Mouse (Mus musculus) hindbrain, embryonic 12.5 days (tissue): Measurements from ENCODE around the gene BC107364. TPM values are rescaled to one million over a fixed set of nuclear protein-coding genes. Genes with fewer than 3 reads are reported as not detected.
"Not testable (repeated sequence)": the region's sequence is repeated elsewhere in the genome, so short reads cannot be mapped to it uniquely, and the experiment has no call there.

ENCODE experiments used
- ATAC-seq: fragments of 200-750 bp; cut with Nextera tagmentation; 2 replicates; pipeline ENCODE4 v1.8.0; 2017; ENCODE audit warnings: moderate TSS enrichment; ENCODE audit not compliant: low FRiP score
- H3K27ac ChIP-seq: fragments of 300-500 bp; sonication (generic); 2 replicates; pipeline ENCODE4 v1.5.1; 2016; ENCODE audit warnings: mild to moderate bottlenecking
- H3K27me3 ChIP-seq: fragments of 300-500 bp; sonication (generic); 2 replicates; pipeline ENCODE4 v1.6.1; 2016; ENCODE audit warnings: mild to moderate bottlenecking
- H3K36me3 ChIP-seq: fragments of 300-500 bp; sonication (generic); 2 replicates; pipeline ENCODE4 v1.6.1; 2016; ENCODE audit warnings: mild to moderate bottlenecking
- H3K4me1 ChIP-seq: fragments of 300-500 bp; sonication (generic); 2 replicates; pipeline ENCODE4 v1.6.1; 2016
- H3K4me2 ChIP-seq: fragments of 300-500 bp; sonication (generic); replicated peaks from 2 replicates; pipeline ENCODE4 v1.6.1; 2016; ENCODE audit warnings: mild to moderate bottlenecking
- H3K4me3 ChIP-seq: fragments of 300-500 bp; sonication (generic); 2 replicates; pipeline ENCODE4 v1.5.1; 2016; ENCODE audit warnings: mild to moderate bottlenecking
- H3K9ac ChIP-seq: fragments of 300-500 bp; sonication (generic); 2 replicates; pipeline ENCODE4 v1.6.1; 2016; ENCODE audit warnings: mild to moderate bottlenecking, moderate library complexity
- H3K9me3 ChIP-seq: fragments of 300-500 bp; sonication (generic); replicated peaks from 2 replicates; pipeline ENCODE4 v1.6.1; 2016; ENCODE audit warnings: mild to moderate bottlenecking
- WGBS: fragments of 180-500 bp; shearing (Covaris S2); methylation state at CpG from one replicate; pipeline ENCODE4 v1.1.7; 2016; 5-methylcytosine and 5-hydroxymethylcytosine counted together
- polyA plus RNA-seq: library from polyadenylated mRNA; unstranded; fragments of >200 nt; fragmentation: Nextera tagmentation; extraction: Ambion mirVana; gene quantifications from 2 replicates; pipeline ENCODE4 v1.2.1, GENCODE M21; 2016

The BC107364 gene
- polyA plus RNA-seq, 1 experiment from 2014 or later: not detected

DNA sequence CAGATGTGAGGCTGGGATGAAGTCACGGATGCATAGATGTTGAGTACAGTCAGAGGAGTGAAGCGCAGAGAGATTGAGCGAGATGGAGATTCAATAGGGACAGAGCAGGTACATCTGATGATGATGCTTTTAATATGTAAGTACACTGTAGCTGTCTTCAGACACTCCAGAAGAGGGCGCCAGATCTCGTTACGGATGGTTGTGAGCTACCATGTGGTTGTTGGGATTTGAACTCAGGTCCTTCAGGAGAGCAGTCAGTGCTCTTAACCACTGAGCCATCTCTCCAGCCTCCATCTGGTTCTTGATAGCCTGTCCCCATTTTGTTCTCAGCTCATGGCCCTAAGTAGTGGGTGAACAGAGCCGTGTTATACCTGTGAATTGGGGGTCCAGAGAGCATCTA is 30.9 kb upstream of the BC107364 start:
- not testable (repeated sequence) for H3K4me3 ChIP-seq, H3K4me1 ChIP-seq, H3K27ac ChIP-seq, H3K9ac ChIP-seq, ATAC-seq, H3K36me3 ChIP-seq, H3K9me3 ChIP-seq, H3K4me2 ChIP-seq
- 52% methylated on average over 7 of the region's 7 CpGs for WGBS
- peaks cover 44% of the 10 kb centered on the region for H3K27me3 ChIP-seq

DNA sequence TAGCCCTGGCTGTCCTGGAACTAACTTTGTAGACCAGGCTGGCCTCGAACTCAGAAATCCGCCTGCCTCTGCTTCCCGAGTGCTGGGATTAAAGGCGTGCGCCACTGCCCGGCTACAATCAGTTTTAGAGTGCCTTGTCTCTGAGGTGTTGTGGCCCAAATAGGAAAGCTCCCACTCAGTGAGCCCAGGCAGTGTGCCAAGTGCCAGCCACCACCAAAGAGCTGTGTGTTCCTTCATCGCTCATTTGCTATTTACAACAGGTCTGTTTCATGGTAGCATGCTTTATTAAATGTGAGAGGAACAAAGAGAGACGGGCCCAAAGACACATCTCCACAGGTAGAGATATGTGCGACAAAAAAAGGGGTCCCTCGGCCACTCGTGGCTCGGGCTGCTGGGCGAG is 30.3 kb upstream of the BC107364 start:
- no peak overlapping the region for H3K27ac ChIP-seq
- no peaks in the 10 kb centered on the region for H3K9me3 ChIP-seq
- no peaks in the 10 kb centered on the region for H3K36me3 ChIP-seq
- no peak overlapping the region for H3K4me2 ChIP-seq
- peaks cover 50% of the 10 kb centered on the region for H3K27me3 ChIP-seq
- H3K4me1 ChIP-seq: 0 out of 2 replicates have a peak, but pooled peaks cover 3% of the 10 kb centered on the region
- no peak overlapping the region for H3K9ac ChIP-seq
- 86% methylated on average over 13 of the region's 13 CpGs for WGBS
- ATAC-seq: no peak
- no peak overlapping the region for H3K4me3 ChIP-seq

DNA sequence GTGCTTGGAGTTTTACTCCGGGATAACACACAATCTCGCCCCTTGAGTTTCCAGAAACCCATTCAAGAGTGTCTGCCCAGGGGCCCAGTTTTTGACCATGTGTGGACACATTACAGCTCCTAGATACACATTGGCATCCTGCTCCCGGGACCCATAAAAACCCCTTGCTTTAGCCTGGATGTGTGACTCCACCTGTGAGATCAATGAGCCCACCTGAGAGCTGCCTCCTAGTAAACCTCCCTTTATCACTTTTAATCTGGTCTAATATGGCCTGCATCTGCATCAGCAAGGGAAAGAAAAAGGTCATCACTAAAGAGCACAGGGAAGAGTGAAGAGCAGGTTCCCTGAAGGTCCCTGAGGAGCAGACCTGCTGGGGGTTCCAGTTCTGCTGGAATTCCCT is 29.8 kb upstream of the BC107364 start:
- H3K9ac ChIP-seq: no peak overlapping the region
- H3K9me3 ChIP-seq: no peaks in the 10 kb centered on the region
- peaks cover 55% of the 10 kb centered on the region for H3K27me3 ChIP-seq
- H3K4me1 ChIP-seq: no peaks in the 10 kb centered on the region
- no peak overlapping the region for H3K4me3 ChIP-seq
- no peak for ATAC-seq
- 84% methylated on average over 3 of the region's 3 CpGs for WGBS
- no peak overlapping the region for H3K4me2 ChIP-seq
- H3K36me3 ChIP-seq: no peaks in the 10 kb centered on the region
- H3K27ac ChIP-seq: no peak overlapping the region

DNA sequence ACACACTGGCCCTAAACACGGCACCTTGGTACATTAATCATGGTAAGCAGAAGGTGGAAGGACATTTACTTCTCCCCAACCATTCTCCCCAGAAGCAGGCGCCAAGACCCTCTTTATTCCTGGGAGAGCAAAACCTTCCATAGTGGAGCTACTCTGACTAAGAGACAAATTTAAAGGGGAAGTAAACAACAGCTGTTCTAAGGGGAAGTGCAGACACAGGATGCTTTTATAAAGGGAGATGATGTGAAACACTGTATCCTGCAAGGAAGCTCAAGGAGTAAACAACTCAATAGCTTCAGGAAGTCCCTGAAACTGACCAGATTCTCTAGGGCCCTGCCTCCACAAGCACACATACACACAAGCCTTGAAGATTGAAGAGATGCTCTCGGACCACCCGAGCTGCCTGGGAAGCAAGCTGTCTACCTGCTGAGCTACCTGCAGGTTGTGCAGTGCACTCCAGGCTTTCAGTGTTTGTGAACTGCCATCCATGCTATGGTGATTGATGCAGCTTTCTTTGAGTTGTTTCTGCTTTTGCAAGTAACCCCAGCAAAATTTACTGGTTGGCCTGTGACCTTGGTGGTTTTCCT is 28.7 kb upstream of the BC107364 start:
- Histone ChIP-seq H3K9me3 (no peaks in the 10 kb centered on the region), H3K27ac (no peak overlapping the region), H3K4me2 (no peak overlapping the region), H3K9ac (no peak overlapping the region), H3K4me1 (no peaks in the 10 kb centered on the region), H3K36me3 (no peaks in the 10 kb centered on the region), H3K27me3 (peaks cover 64% of the 10 kb centered on the region), H3K4me3 (no peak overlapping the region)
- no peak for ATAC-seq
- WGBS: 82% methylated on average over 4 of the region's 4 CpGs

DNA sequence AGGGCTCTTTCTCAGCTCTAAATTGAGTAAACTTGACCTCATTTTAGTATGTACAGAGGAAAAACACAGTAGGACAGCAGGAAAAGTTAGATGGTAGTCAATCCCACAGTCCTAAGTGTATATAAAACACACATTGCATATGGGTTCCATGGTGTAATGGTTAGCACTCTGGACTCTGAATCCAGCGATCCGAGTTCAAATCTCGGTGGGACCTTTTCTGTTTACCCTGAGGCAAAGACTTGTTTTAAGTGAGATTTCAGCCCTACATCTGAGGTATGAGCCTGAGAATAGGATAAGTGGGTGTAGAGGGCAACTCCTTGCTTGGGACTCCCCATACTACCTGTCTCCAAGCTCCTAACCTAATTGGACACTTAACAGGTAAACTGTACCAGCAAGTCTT is 27.1 kb upstream of the BC107364 start:
- no peak overlapping the region for H3K27ac ChIP-seq
- no peaks in the 10 kb centered on the region for H3K36me3 ChIP-seq
- no peak overlapping the region for H3K9ac ChIP-seq
- H3K27me3 ChIP-seq: peaks cover 70% of the 10 kb centered on the region
- H3K4me2 ChIP-seq: no peak overlapping the region
- WGBS: 33% methylated on average over 3 of the region's 3 CpGs
- no peak overlapping the region for H3K4me3 ChIP-seq
- H3K4me1 ChIP-seq: peaks cover 6% of the 10 kb centered on the region
- no peak for ATAC-seq
- no peaks in the 10 kb centered on the region for H3K9me3 ChIP-seq

DNA sequence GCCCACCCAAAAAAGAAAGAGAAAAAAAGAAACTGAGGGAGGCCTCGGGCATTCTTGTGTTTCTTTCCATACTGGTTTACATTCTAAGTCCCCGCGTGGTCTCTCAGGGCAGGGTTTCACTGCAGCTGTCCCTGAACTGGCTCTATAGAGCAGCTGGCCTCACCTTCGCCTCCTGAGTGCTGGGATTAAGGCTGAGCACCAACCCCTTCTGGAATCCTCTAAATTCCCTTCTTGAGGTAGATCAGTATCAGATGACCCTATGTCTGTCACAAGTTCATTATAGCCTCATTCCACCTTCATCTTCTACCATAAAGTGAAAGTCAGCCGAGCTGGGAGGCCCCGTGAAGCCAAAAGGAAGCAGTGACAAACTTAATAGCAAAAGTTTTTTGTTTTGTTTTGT is 25.5 kb upstream of the BC107364 start:
- H3K9me3 ChIP-seq: no peaks in the 10 kb centered on the region
- H3K4me1 ChIP-seq: peaks cover 6% of the 10 kb centered on the region
- 64% methylated on average over 6 of the region's 6 CpGs for WGBS
- H3K27me3 ChIP-seq: peaks cover 75% of the 10 kb centered on the region
- no peak overlapping the region for H3K4me3 ChIP-seq
- ATAC-seq: no peak
- H3K36me3 ChIP-seq: no peaks in the 10 kb centered on the region
- no peak overlapping the region for H3K9ac ChIP-seq
- no peak overlapping the region for H3K4me2 ChIP-seq
- H3K27ac ChIP-seq: no peak overlapping the region

DNA sequence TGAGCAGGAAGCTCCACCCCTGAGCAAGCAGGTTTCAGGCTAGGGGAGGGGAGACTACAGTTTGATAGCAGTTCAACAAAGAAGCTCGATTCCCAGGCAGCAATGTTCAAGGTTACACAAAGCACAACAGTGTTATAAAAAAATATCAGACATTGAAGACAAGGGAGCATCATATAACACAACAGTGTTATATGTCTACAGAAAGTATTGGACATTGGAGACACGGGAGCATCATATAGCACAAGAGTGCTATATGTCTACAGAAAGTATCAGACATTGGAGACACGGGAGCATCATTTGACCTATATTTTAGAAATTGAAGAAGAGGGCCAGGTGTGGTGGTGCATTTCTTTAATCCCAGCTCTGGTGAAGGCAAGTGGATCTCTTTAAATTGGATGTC is 25.0 kb upstream of the BC107364 start:
- Histone ChIP-seq H3K27me3 (peaks cover 79% of the 10 kb centered on the region), H3K27ac (no peak overlapping the region), H3K9me3 (no peaks in the 10 kb centered on the region), H3K9ac (no peak overlapping the region), H3K36me3 (no peaks in the 10 kb centered on the region), H3K4me1 (peaks cover 6% of the 10 kb centered on the region), H3K4me3 (no peak overlapping the region), H3K4me2 (no peak overlapping the region)
- 58% methylated on average over 3 of the region's 3 CpGs for WGBS
- no peak for ATAC-seq

DNA sequence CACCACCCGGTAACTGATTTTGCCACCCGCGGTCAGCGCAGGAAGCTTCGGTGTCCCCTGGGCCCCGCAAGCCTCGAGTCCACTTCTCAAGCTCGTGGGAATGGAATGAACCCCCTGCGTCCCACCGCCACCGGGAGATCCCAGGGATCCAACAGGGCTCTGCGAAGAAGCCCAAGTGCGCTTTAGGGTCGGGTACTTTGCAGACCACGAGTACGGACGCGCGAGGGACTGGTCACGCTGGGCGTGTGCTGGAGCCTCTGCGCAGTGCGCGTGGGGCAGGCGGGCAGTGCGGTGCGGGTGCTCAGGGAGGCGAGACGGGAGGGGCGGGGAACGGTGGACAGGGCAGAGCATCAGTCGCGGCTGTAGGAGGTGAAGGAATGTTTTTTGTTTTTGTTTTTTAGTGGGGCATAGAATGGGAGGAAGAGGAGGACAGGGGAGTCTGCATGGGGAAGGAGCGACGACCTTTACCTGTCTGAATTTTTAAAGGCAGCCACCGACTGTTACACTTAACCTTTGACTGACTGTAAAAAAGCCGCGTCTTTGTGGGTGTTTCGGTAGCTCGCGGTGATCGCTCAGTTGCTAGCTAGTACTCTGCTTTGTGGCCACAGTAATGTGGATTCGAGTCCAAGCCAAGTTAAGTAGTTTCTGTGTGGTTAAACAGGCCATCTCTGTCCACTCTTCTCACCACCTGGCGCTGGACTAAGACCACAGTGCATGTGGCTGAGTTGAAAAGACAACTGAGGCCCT is 23.0 kb upstream of the BC107364 start:
- WGBS: 1% methylated on average over 44 of the region's 44 CpGs
- Histone ChIP-seq H3K4me3 (peak overlapping the region; percentile 31), H3K9ac (peak overlapping the region; percentile 51; the same call in 1 of the 2 replicates), H3K36me3 (no peaks in the 10 kb centered on the region), H3K27me3 (peaks cover 77% of the 10 kb centered on the region), H3K4me2 (peak overlapping the region; percentile 71), H3K4me1 (peaks cover 6% of the 10 kb centered on the region), H3K27ac (no peak overlapping the region), H3K9me3 (no peaks in the 10 kb centered on the region)
- ATAC-seq: no peak

DNA sequence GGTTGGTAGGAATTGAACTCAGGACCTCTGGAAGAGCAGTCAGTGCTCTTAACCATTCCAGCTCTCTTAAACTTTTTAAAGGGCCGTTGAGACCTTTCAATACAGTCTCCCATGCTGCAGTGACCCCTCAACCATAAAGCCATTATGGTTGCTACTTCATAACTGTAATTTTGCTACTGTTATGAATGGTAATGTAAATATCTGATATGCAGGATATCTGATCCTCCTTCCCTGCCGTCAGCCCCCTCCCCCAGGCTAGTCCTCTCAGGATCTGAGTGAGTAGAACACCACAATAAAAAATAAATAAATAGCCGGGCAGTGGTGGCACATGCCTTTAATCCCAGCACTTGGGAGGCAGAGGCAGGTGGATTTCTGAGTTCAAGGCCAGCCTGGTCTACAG is 21.4 kb upstream of the BC107364 start:
- H3K4me1 ChIP-seq, H3K27ac ChIP-seq, H3K36me3 ChIP-seq, ATAC-seq, H3K4me3 ChIP-seq, H3K9ac ChIP-seq, H3K9me3 ChIP-seq, H3K4me2 ChIP-seq: not testable (repeated sequence)
- H3K27me3 ChIP-seq: peaks cover 76% of the 10 kb centered on the region
- WGBS: 74% methylated on average over 3 of the region's 3 CpGs

DNA sequence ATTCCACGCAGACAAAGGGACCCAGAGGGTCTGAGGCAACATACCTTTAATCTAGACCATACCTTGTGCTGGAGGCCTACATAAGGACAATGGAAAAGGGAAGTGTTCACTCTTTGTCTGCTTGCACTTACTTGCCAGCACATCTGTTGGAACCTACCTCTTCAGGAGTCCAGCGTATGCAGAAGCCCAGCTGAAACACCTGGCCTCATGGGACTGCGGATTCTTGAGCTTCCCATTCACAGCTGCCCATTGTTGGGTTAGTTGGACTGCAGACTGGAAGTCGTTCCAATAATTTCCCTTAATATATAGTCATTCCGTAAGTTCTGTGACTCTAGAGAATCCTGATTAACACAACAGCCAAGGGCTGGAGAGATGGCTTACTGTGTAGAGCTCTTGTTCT is 20.0 kb upstream of the BC107364 start:
- H3K36me3 ChIP-seq: no peaks in the 10 kb centered on the region
- no peaks in the 10 kb centered on the region for H3K9me3 ChIP-seq
- H3K4me1 ChIP-seq: peaks cover 6% of the 10 kb centered on the region
- no peak for ATAC-seq
- H3K27me3 ChIP-seq: peaks cover 71% of the 10 kb centered on the region
- H3K4me2 ChIP-seq: no peak overlapping the region
- H3K27ac ChIP-seq: no peak overlapping the region
- H3K4me3 ChIP-seq: no peak overlapping the region
- 85% methylated on average over 5 of the region's 5 CpGs for WGBS
- no peak overlapping the region for H3K9ac ChIP-seq

DNA sequence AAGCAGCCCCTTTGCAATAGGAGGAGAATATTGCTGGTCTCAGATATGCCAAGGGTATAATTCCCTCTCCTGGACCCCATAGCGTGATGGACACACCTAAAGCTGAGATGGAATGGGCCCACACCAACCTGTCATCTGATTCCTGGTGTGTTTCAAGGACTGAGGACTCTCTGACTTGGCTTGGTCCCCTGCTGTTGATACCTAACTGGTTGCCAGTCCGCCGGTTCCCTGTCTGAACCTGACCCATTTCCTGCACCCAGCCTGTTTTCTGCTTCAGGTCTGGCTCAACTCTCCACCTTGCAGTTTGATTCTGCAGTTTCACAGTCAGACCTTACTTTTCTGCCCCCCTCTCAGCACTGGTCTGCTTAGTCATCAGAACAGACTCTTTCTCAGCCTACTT is 17.5 kb upstream of the BC107364 start:
- Histone ChIP-seq H3K9ac (no peak overlapping the region), H3K4me3 (no peak overlapping the region), H3K27ac (no peak overlapping the region), H3K4me1 (peaks cover under 1% of the 10 kb centered on the region), H3K27me3 (peaks cover 65% of the 10 kb centered on the region), H3K9me3 (no peaks in the 10 kb centered on the region), H3K4me2 (no peak overlapping the region), H3K36me3 (no peaks in the 10 kb centered on the region)
- 73% methylated on average over 3 of the region's 3 CpGs for WGBS
- no peak for ATAC-seq

DNA sequence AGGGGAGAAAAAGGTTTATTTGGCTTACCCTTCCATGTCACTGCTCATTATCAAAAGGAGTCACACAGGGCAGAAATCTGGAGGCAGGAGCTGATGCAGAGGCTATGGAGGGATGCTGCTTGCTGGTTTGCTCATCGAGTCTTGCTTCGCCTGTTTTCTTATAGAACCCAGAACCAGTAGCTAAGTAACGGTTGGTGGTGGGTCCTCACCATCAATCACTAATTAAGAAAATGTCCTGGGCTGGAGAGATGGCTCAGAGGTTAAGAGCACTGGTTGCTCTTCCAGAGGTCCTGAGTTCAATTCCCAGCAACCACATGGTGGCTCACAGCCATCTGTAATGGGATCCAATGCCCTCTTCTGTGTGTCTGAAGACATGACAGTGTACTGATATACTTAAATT is 16.2 kb upstream of the BC107364 start:
- not testable (repeated sequence) for H3K36me3 ChIP-seq, ATAC-seq, H3K4me1 ChIP-seq, H3K9ac ChIP-seq, H3K9me3 ChIP-seq, H3K4me3 ChIP-seq, H3K27ac ChIP-seq, H3K4me2 ChIP-seq
- WGBS: 89% methylated on average over 3 of the region's 3 CpGs
- H3K27me3 ChIP-seq: peaks cover 62% of the 10 kb centered on the region

DNA sequence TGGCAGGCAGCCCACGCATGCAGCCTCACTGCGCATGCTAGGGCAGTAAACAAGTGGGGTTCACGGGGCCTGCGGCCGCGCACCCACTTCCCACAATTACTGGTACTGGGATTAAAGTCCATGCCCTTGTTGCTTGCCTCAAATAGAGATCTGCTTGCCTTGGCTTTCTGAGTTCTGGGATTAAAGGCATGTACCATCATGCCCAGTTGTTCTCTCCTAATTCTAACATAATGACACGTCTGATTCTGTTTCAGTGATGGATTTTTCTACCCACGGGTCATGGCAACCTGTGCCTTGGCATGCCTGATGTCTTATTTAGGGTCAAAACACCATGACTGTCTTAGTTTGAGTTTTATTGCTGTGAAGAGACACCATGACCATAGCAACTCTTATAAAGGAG is 15.5 kb upstream of the BC107364 start:
- H3K4me3 ChIP-seq: no peak overlapping the region
- H3K9ac ChIP-seq: no peak overlapping the region
- WGBS: 92% methylated on average over 8 of the region's 8 CpGs
- no peak for ATAC-seq
- H3K36me3 ChIP-seq: no peaks in the 10 kb centered on the region
- no peaks in the 10 kb centered on the region for H3K9me3 ChIP-seq
- H3K4me2 ChIP-seq: no peak overlapping the region
- H3K4me1 ChIP-seq: peaks cover 3% of the 10 kb centered on the region; the same call in 1 of the 2 replicates
- peaks cover 55% of the 10 kb centered on the region for H3K27me3 ChIP-seq
- no peak overlapping the region for H3K27ac ChIP-seq
